Mouse (Mus musculus) megakaryocyte, embryonic 14.5 days (primary cell): ENCODE results near the gene Ctrc.

Experiments
- FLI1 ChIP-seq: IDR thresholded peaks from 2 replicates; pipeline ENCODE4 v1.6.1; 2012; ENCODE audit warnings: low read length, inconsistent platforms, mixed read lengths
- GATA1 ChIP-seq: IDR thresholded peaks from 3 replicates; pipeline ENCODE4 v1.6.1; 2012; ENCODE audit warnings: mixed read lengths, low read length, inconsistent platforms, borderline replicate concordance

DNA sequence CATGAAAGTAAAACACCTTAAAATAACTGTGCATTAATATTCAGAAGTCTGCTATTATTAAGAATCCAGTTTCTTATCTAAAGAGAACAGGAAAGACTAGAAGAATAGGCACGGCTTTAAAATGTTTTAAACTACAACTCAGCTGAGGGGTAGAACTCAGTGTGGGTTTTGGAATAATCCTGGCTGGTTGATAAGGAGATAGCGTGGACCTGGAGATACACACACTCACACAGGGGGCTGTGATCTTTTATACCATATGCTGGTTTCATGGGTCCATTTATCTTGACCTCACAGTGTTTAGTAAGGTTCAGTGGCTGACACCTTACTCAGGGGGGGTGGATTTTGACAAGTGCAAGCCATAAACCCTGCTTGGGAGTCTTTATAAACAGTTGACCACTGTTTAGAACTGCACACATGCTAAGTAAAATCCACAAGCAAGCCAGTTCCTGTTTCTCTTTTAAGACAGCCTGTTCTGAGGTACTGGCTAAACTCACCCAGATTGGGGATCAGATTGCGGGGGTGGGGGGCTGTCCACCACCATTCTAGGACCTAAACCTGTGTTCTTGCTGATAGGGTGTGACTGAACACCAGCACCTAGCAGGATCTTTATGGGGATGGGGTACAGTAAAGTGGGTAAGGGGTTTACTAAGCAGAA lies 56.5 kb downstream of the Ctrc start:
- no peak for TF ChIP-seq GATA1
- no peak for TF ChIP-seq FLI1
